Mouse (Mus musculus) C2C12 (cell line): ENCODE data around the gene Pnisr.

ENCODE experiments used
- CEBPB ChIP-seq: IDR thresholded peaks from one replicate; pipeline ENCODE4 v1.6.1; 2011; ENCODE audit warnings: low read depth, mild to moderate bottlenecking, control low read depth, moderate library complexity
- CTCF ChIP-seq: IDR thresholded peaks from one replicate; pipeline ENCODE4 v1.5.1; 2011; ENCODE audit not compliant: control insufficient read depth, insufficient read depth, insufficient read length
- MAX ChIP-seq: IDR thresholded peaks from one replicate; pipeline ENCODE4 v1.6.1; 2011; ENCODE audit warnings: mild to moderate bottlenecking, control low read depth
- MYOD1 ChIP-seq: IDR thresholded peaks from one replicate; pipeline ENCODE4 v1.6.1; 2011; ENCODE audit warnings: low read depth; ENCODE audit not compliant: control insufficient read depth, insufficient read length
- MYOG ChIP-seq: IDR thresholded peaks from one replicate; pipeline ENCODE4 v1.6.1; 2011; ENCODE audit not compliant: control insufficient read depth, insufficient read length; ENCODE audit errors: extremely low read depth
- USF1 ChIP-seq: IDR thresholded peaks from one replicate; pipeline ENCODE4 v1.6.1; 2011; ENCODE audit warnings: low read depth, mild to moderate bottlenecking, control low read depth, moderate library complexity

- TF ChIP-seq CTCF (no peak), MAX (no peak), MYOG (no peak), USF1 (no peak), MYOD1 (no peak), CEBPB (no peak)
Observed at GRCm38 (mm10) chr4:21810608-21811007, 36.8 kb upstream of the Pnisr start.
